8 mouse cellular contexts compared by ENCODE assay signal in the genomic region with DNA sequence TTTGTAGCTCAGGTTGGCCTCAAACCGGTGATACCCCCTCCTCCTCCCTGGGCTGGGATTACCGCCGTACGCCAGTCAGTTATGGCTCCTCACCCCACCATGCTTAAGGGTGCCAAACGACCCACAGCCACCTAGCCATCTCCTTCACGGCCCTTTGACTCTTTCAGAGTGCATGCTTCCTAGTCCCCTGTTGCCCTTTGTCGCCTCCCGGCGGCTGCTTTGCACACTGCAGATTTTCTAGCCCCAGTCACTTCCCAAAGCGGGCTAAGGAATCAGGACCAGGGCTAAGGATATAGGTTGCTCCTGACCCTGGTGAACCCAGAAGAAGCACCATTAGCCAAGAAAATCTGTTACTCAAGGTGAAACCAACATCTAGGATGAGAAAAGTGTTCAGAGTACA. TPM values are rescaled to one million over a fixed set of nuclear protein-coding genes. Genes with fewer than 3 reads are reported as not detected.
A peak's percentile ranks its signal among the peaks of the same experiment; 100 is the strongest.
DNase-seq lines count a peak whose midpoint lies in the region; ATAC-seq and TF ChIP-seq lines count a peak whose summit lies in the region.

No protein-coding gene starts in this region.

- intact Hi-C loops in heart, postnatal 14 days (cut with DNase I), result loop anchor here (1.0 to 5.0 kb wide), 3 partner anchors 66 to 162 kb away; a partner anchor contains a TSS

- ATAC-seq in CD4-positive, CD25-positive, alpha-beta regulatory T cell, adult 4 months, result no peak
- ATAC-seq in midbrain, embryonic 14.5 days (ENCODE audit: low FRiP score, low TSS enrichment), result no peak
- no peak for ATAC-seq in midbrain, embryonic 15.5 days (replicated peaks)
- ATAC-seq in lung, postnatal 0 days, result no peak

- H3K9ac ChIP-seq in midbrain, embryonic 14.5 days (replicated peaks; ENCODE audit: low read length), result no peak overlapping the region
- H3K9ac ChIP-seq in midbrain, embryonic 15.5 days, result no peak overlapping the region
- H3K9ac ChIP-seq in lung, postnatal 0 days (replicated peaks; ENCODE audit: low read depth), result no peak overlapping the region

- H3K27me3 ChIP-seq in midbrain, embryonic 14.5 days (ENCODE audit: control insufficient read depth, insufficient read depth, low read length), result no peaks in the 10 kb centered on the region
- no peaks in the 10 kb centered on the region for H3K27me3 ChIP-seq in midbrain, embryonic 15.5 days (replicated peaks)
- H3K27me3 ChIP-seq in lung, postnatal 0 days (replicated peaks; ENCODE audit: insufficient read depth, low read length), result no peaks in the 10 kb centered on the region

- no peaks in the 10 kb centered on the region for H3K36me3 ChIP-seq in midbrain, embryonic 14.5 days (ENCODE audit: control insufficient read depth, insufficient read depth, low read length)
- H3K36me3 ChIP-seq in midbrain, embryonic 15.5 days (replicated peaks), result no peaks in the 10 kb centered on the region
- no peaks in the 10 kb centered on the region for H3K36me3 ChIP-seq in lung, postnatal 0 days (ENCODE audit: insufficient read depth, low read length)

- no peaks in the 10 kb centered on the region for H3K4me1 ChIP-seq in midbrain, embryonic 14.5 days (ENCODE audit: control insufficient read depth, insufficient read depth, low read length)
- no peaks in the 10 kb centered on the region for H3K4me1 ChIP-seq in midbrain, embryonic 15.5 days
- no peaks in the 10 kb centered on the region for H3K4me1 ChIP-seq in lung, postnatal 0 days (ENCODE audit: insufficient read depth, low read depth, low read length)

- H3K9me3 ChIP-seq in midbrain, embryonic 14.5 days (ENCODE audit: control insufficient read depth, low read length), result no peaks in the 10 kb centered on the region
- no peaks in the 10 kb centered on the region for H3K9me3 ChIP-seq in midbrain, embryonic 15.5 days
- H3K9me3 ChIP-seq in lung, postnatal 0 days (ENCODE audit: low read length), result no peaks in the 10 kb centered on the region

- no peak overlapping the region for H3K27ac ChIP-seq in midbrain, embryonic 14.5 days (replicated peaks; ENCODE audit: low read depth, low read length)
- no peak overlapping the region for H3K27ac ChIP-seq in midbrain, embryonic 15.5 days
- no peak overlapping the region for H3K27ac ChIP-seq in lung, postnatal 0 days (ENCODE audit: low read length)

- peak; percentile 73 for DNase-seq in CD4-positive, CD25-positive, alpha-beta regulatory T cell, adult 2 months (ENCODE audit: low read depth, low spot score)
- DNase-seq in midbrain, embryonic 14.5 days, result peak; percentile 34
- DNase-seq in cerebellum, postnatal 10 days, result peak; percentile 86 to 87
- peak; percentile 68 to 82 for DNase-seq in heart, postnatal 14 days
- peak; percentile 52 for DNase-seq in lung, postnatal 0 days (ENCODE audit: low spot score)
- DNase-seq in spleen, postnatal 36 days (ENCODE audit: low spot score in 2 of 2), result peak; percentile 17 to 27

- TF ChIP-seq EP300 in lung, postnatal 0 days (IDR thresholded peaks at IDR 0.05), result no peak

- WGBS in midbrain, embryonic 14.5 days, result 41% methylated on average over 10 of the region's 10 CpGs
- WGBS in midbrain, embryonic 15.5 days, result 44% methylated on average over 10 of the region's 10 CpGs
- WGBS in lung, postnatal 0 days, result 30% methylated on average over 10 of the region's 10 CpGs

- TF ChIP-seq CTCF in lung, postnatal 0 days (IDR thresholded peaks at IDR 0.05), result peak; percentile 82

- H3K4me2 ChIP-seq in midbrain, embryonic 14.5 days (ENCODE audit: low read length), result no peak overlapping the region
- H3K4me2 ChIP-seq in midbrain, embryonic 15.5 days, result no peak overlapping the region
- H3K4me2 ChIP-seq in lung, postnatal 0 days (replicated peaks; ENCODE audit: low read depth, low read length), result no peak overlapping the region

- H3K4me3 ChIP-seq in midbrain, embryonic 14.5 days (replicated peaks; ENCODE audit: low read depth, low read length), result no peak overlapping the region
- no peak overlapping the region for H3K4me3 ChIP-seq in midbrain, embryonic 15.5 days
- H3K4me3 ChIP-seq in lung, postnatal 0 days (ENCODE audit: low read depth, low read length), result no peak overlapping the region

RNA-seq across cellular contexts. Expression of a gene that starts 34.9 kb away (rescaled TPM):
- polyA plus RNA-seq in CD4-positive, CD25-positive, alpha-beta regulatory T cell, adult 4 months (2017; shearing (Covaris generic)), result under 1 TPM; 0.54 to 0.63 TPM
- 13.7 and 17.3 TPM in 2 replicates for polyA plus RNA-seq in midbrain, embryonic 14.5 days (2014; fragmentation: Nextera tagmentation; extraction: Ambion mirVana)
- 16.3 and 18.1 TPM in 2 replicates for polyA plus RNA-seq in midbrain, embryonic 15.5 days (2015; fragmentation: Nextera tagmentation; extraction: Ambion mirVana)
- total RNA-seq in heart, postnatal 14 days (2021), result 10 to 100 TPM; 37.4 to 40.8 TPM
- polyA plus RNA-seq in lung, postnatal 0 days (2015; fragmentation: Nextera tagmentation; extraction: Ambion mirVana), result 11.6 and 12.2 TPM in 2 replicates

RNA-seq across cellular contexts. Expression of a gene that starts 44.6 kb away (rescaled TPM):
- 10 to 100 TPM; 53.5 to 57.0 TPM for polyA plus RNA-seq in CD4-positive, CD25-positive, alpha-beta regulatory T cell, adult 4 months (2017; shearing (Covaris generic))
- 26.2 and 36.4 TPM in 2 replicates for polyA plus RNA-seq in midbrain, embryonic 14.5 days (2014; fragmentation: Nextera tagmentation; extraction: Ambion mirVana)
- 75.6 and 78.4 TPM in 2 replicates for polyA plus RNA-seq in midbrain, embryonic 15.5 days (2015; fragmentation: Nextera tagmentation; extraction: Ambion mirVana)
- total RNA-seq in heart, postnatal 14 days (2021), result 10 to 100 TPM; 31.2 to 37.7 TPM
- polyA plus RNA-seq in lung, postnatal 0 days (2015; fragmentation: Nextera tagmentation; extraction: Ambion mirVana), result 36.1 and 37.2 TPM in 2 replicates

RNA-seq across cellular contexts. Expression of a gene that starts 53.5 kb away (rescaled TPM):
- polyA plus RNA-seq in CD4-positive, CD25-positive, alpha-beta regulatory T cell, adult 4 months (2017; shearing (Covaris generic)), result under 1 TPM in 1 of 2 experiments, not detected in 1; 0.62 TPM
- polyA plus RNA-seq in midbrain, embryonic 14.5 days (2014; fragmentation: Nextera tagmentation; extraction: Ambion mirVana), result 6.8 and 14.7 TPM in 2 replicates
- 16.4 and 21.0 TPM in 2 replicates for polyA plus RNA-seq in midbrain, embryonic 15.5 days (2015; fragmentation: Nextera tagmentation; extraction: Ambion mirVana)
- 10 to 100 TPM; 10.7 to 11.9 TPM for total RNA-seq in heart, postnatal 14 days (2021)
- polyA plus RNA-seq in lung, postnatal 0 days (2015; fragmentation: Nextera tagmentation; extraction: Ambion mirVana), result 3.0 and 4.3 TPM in 2 replicates

Comparison
In these comparisons a context has a peak if more than half of its experiments do, and no peak if none do; other contexts are left out.
1. DNase-seq: peak in every context shown above with its lines; median percentile 86 in cerebellum, postnatal 10 days; 75 in heart, postnatal 14 days; 73 in CD4-positive, CD25-positive, alpha-beta regulatory T cell, adult 2 months; 52 in lung, postnatal 0 days; 34 in midbrain, embryonic 14.5 days; 22 in spleen, postnatal 36 days.